Mouse (Mus musculus): ENCODE data around the gene Minos1. TPM values are rescaled to one million over a fixed set of nuclear protein-coding genes. Genes with fewer than 3 reads are reported as not detected.

Gene Minos1
- 658 and 660 TPM in 2 replicates for polyA plus RNA-seq (2015; fragmentation: Nextera tagmentation; extraction: Ambion mirVana)

DNA sequence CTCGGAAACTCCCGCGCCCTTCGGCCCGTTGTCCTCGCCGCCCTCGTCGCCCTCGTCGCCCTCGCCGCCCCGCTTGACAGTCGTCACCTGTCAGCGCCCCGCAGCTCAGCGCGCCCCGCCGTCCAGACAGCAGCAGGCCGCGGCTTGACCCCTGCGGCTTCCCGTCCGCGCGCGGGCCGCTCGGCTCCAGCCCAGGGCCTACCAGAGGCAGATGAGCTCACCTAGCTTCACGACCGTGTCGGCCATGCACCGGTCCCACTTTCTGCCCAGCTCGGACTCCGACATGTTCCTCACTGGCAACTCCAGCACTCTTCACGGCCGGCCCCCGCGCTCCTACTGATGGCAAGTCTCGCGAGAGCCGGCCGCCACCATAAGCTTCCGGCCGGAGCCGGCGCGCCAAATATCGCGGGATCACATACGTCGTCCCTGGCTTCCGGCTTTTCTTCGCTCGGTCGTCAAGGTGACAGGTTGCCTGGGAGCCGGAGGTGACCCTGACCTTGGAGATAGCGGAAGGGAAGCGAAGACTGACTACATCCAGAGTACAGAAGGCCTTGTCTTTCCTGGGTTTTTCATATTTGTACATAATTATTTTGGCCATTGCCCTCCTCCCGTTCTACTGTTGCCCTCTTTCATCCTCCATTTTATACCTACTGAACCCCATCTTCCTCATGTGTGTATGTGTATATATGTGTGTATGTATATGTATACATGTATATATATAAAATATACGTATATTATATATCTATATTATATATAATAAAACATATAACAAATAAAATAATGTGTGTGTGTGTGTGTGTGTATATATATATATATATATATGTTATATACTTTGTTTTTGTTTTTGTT is at the start of gene Minos1:
Gene Minos1, minus strand, starts transcription at position 413 of the 849 bp plus-strand sequence.
- Histone ChIP-seq H3K4me1 (ENCODE audit: control insufficient read depth, insufficient read depth, low read length) (peaks cover 18% of the 10 kb centered on the region), H3K36me3 (ENCODE audit: control insufficient read depth, insufficient read depth, low read length) (peaks cover 4% of the 10 kb centered on the region; the same call in 1 of the 2 replicates), H3K4me2 (ENCODE audit: low read depth, low read length) (peak within 1 kb of the TSS; percentile 72), H3K27me3 (replicated peaks; ENCODE audit: control insufficient read depth, insufficient read depth, low read length) (no peaks in the 10 kb centered on the region), H3K9me3 (ENCODE audit: control insufficient read depth, low read length) (peaks cover 3% of the 10 kb centered on the region), H3K9ac (ENCODE audit: low read depth, low read length) (peak within 1 kb of the TSS; percentile 98), H3K27ac (ENCODE audit: low read length) (peak within 1 kb of the TSS; percentile 94), H3K4me3 (ENCODE audit: low read length) (peak within 1 kb of the TSS; percentile 99)
- peak; percentile 98 for ATAC-seq
- under 1% methylated on average over 62 of the region's 63 CpGs for WGBS

DNA sequence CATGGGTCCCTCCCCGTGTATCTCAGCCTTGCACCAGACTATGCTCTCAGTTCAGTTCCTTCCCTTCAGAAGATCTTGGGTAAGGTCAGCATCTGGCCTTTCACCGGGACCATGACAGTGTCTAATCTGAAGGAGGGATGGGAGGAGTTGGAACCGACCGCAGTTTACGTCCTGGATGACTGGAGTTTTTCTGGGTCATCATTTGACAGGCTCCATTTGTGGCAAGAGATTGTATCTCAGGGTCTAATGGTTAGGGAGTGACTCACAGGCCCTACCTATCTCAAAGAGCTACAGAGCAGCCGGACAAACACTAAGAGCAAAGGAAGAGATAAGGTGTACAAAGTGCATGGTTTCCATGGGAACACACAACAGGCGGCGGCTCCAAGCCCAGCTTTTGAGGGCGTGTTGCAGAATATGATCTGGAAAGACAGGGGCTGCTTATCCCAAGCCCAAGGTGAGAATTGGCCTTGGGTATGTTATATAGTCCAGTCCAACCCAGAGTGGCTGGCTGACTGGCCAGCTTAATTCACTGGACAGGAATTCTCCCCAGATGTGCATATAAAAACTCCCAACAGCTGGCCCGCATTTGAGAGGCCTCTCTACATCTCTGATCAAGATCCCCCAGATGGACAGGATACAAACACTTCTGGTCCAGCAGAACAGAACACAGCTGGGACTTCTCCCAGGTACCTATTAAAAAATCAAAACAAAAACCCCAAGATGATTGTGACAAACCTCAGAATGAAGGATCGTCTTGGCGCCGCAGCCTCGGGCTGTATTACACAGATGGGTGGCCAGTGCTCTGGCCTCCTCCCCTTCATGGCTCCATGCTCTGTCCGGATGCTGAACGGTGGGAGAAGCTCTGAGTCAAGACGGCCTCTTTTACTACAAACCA is 49.1 kb upstream of the Minos1 start:
- Histone ChIP-seq H3K9ac (ENCODE audit: low read depth, low read length) (no peak overlapping the region), H3K27me3 (replicated peaks; ENCODE audit: control insufficient read depth, insufficient read depth, low read length) (no peaks in the 10 kb centered on the region), H3K4me1 (ENCODE audit: control insufficient read depth, insufficient read depth, low read length) (peaks cover 30% of the 10 kb centered on the region), H3K4me2 (ENCODE audit: low read depth, low read length) (no peak overlapping the region), H3K9me3 (ENCODE audit: control insufficient read depth, low read length) (0 out of 2 replicates have a peak, but pooled peaks cover 2% of the 10 kb centered on the region), H3K4me3 (ENCODE audit: low read length) (no peak overlapping the region), H3K36me3 (ENCODE audit: control insufficient read depth, insufficient read depth, low read length) (no peaks in the 10 kb centered on the region), H3K27ac (ENCODE audit: low read length) (peak overlapping the region; percentile 79)
- peak; percentile 92 for ATAC-seq
- WGBS = 42% methylated on average over 17 of the region's 17 CpGs

DNA sequence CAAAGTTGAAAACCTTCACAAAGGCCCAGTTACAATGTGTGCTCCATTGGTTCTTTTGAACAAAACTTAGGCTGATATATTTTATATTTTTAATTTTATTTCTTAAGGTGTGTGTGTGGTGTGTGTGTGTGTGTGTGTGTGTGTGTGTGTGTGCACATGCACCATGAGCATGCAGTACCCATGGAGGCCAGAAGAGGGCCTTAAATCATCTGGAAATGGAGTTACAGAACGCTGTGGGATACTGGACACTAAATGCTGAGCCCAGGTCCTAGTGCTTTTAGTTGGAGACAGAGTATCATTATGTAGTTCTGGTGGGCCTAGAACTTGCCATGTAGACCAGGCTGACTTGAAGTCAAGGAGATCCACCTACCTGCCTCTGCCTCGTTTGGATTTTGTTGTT is 48.3 kb upstream of the Minos1 start:
- peak overlapping the region; percentile 79 for H3K27ac ChIP-seq (ENCODE audit: low read length)
- no peak for ATAC-seq
- H3K9ac ChIP-seq (ENCODE audit: low read depth, low read length) = no peak overlapping the region
- peaks cover 33% of the 10 kb centered on the region for H3K4me1 ChIP-seq (ENCODE audit: control insufficient read depth, insufficient read depth, low read length)
- 0 out of 2 replicates have a peak, but pooled peaks cover 2% of the 10 kb centered on the region for H3K9me3 ChIP-seq (ENCODE audit: control insufficient read depth, low read length)
- no peaks in the 10 kb centered on the region for H3K27me3 ChIP-seq (replicated peaks; ENCODE audit: control insufficient read depth, insufficient read depth, low read length)
- H3K4me2 ChIP-seq (ENCODE audit: low read depth, low read length) = no peak overlapping the region
- no peak overlapping the region for H3K4me3 ChIP-seq (ENCODE audit: low read length)
- WGBS = 82% methylated on average over 2 of the region's 2 CpGs
- no peaks in the 10 kb centered on the region for H3K36me3 ChIP-seq (ENCODE audit: control insufficient read depth, insufficient read depth, low read length)

DNA sequence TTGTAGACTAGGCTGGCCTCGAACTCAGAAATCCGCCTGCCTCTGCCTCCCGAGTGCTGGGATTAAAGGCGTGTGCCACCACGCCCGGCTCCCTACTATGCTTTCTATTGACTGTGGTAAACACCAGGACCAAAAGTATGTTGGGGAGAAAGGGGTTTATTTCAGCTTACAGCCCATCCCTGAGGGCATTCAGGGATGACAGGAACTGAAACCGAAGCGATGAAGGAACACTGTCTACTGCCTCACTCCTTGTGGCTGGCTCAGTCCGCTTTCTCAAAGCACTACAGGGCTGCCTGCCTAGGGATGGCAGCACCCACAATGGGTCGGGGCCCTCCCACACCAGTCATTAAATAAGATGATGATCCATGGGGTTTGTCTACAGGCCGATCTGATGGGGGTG is 47.5 kb upstream of the Minos1 start:
- Histone ChIP-seq H3K36me3 (ENCODE audit: control insufficient read depth, insufficient read depth, low read length) (no peaks in the 10 kb centered on the region), H3K27me3 (replicated peaks; ENCODE audit: control insufficient read depth, insufficient read depth, low read length) (no peaks in the 10 kb centered on the region), H3K4me1 (ENCODE audit: control insufficient read depth, insufficient read depth, low read length) (peaks cover 33% of the 10 kb centered on the region), H3K9me3 (ENCODE audit: control insufficient read depth, low read length) (0 out of 2 replicates have a peak, but pooled peaks cover 2% of the 10 kb centered on the region), H3K4me3 (ENCODE audit: low read length) (no peak overlapping the region), H3K27ac (ENCODE audit: low read length) (no peak overlapping the region), H3K4me2 (ENCODE audit: low read depth, low read length) (no peak overlapping the region), H3K9ac (ENCODE audit: low read depth, low read length) (no peak overlapping the region)
- no peak for ATAC-seq
- WGBS = 95% methylated on average over 11 of the region's 11 CpGs

DNA sequence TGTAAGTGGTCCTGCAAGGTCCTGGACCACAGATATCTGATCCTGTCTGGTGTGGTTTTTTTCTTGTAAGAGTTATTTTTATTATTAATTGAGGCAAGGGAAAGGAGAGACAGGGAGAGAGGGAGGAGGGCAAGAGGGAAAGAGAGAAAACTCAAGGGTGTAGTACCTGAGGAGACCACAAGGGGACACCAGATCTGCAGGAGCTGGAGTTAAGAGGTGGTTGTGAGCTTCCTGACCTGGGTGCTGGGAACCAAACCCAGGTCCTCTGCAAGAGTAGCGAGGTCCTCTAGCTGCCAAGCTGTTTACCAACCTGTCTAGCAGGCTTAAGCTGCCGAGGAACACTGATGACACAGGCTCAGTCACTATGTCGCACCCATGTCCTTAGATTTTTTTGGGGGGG is 47.0 kb upstream of the Minos1 start:
- Histone ChIP-seq H3K27me3 (replicated peaks; ENCODE audit: control insufficient read depth, insufficient read depth, low read length) (no peaks in the 10 kb centered on the region), H3K4me1 (ENCODE audit: control insufficient read depth, insufficient read depth, low read length) (peaks cover 33% of the 10 kb centered on the region), H3K36me3 (ENCODE audit: control insufficient read depth, insufficient read depth, low read length) (no peaks in the 10 kb centered on the region), H3K9ac (ENCODE audit: low read depth, low read length) (no peak overlapping the region), H3K27ac (ENCODE audit: low read length) (no peak overlapping the region), H3K4me2 (ENCODE audit: low read depth, low read length) (no peak overlapping the region), H3K4me3 (ENCODE audit: low read length) (no peak overlapping the region), H3K9me3 (ENCODE audit: control insufficient read depth, low read length) (0 out of 2 replicates have a peak, but pooled peaks cover 2% of the 10 kb centered on the region)
- no peak for ATAC-seq
- WGBS = 96% methylated on average over 3 of the region's 3 CpGs

DNA sequence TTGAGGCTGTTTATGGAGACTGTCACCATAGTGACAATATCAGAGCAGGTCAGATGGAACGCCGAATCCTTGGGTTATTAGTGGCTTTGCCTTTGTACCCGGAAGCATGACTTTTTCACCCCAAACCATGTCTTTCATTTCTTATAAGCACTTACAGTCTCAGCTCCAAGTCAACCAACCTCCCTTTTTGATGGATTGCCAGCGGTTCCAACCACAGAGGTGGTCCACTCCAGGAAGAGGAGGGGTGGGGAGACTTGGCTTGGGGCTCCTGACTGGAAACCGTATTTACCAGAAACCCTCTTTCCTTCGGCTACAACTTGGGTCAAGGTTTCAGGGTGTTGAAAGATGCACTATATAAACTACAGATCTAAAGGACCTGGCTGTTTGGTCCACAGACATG is 45.1 kb upstream of the Minos1 start:
- Histone ChIP-seq H3K4me1 (ENCODE audit: control insufficient read depth, insufficient read depth, low read length) (peaks cover 33% of the 10 kb centered on the region), H3K36me3 (ENCODE audit: control insufficient read depth, insufficient read depth, low read length) (no peaks in the 10 kb centered on the region), H3K27me3 (replicated peaks; ENCODE audit: control insufficient read depth, insufficient read depth, low read length) (no peaks in the 10 kb centered on the region), H3K4me3 (ENCODE audit: low read length) (no peak overlapping the region), H3K9ac (ENCODE audit: low read depth, low read length) (no peak overlapping the region), H3K27ac (ENCODE audit: low read length) (peak overlapping the region; percentile 60), H3K4me2 (ENCODE audit: low read depth, low read length) (peak overlapping the region; percentile 7; the same call in 1 of the 2 replicates), H3K9me3 (ENCODE audit: control insufficient read depth, low read length) (0 out of 2 replicates have a peak, but pooled peaks cover 2% of the 10 kb centered on the region)
- 43% methylated on average over 6 of the region's 6 CpGs for WGBS
- ATAC-seq = peak; percentile 12; the same call in 1 of the 2 replicates

DNA sequence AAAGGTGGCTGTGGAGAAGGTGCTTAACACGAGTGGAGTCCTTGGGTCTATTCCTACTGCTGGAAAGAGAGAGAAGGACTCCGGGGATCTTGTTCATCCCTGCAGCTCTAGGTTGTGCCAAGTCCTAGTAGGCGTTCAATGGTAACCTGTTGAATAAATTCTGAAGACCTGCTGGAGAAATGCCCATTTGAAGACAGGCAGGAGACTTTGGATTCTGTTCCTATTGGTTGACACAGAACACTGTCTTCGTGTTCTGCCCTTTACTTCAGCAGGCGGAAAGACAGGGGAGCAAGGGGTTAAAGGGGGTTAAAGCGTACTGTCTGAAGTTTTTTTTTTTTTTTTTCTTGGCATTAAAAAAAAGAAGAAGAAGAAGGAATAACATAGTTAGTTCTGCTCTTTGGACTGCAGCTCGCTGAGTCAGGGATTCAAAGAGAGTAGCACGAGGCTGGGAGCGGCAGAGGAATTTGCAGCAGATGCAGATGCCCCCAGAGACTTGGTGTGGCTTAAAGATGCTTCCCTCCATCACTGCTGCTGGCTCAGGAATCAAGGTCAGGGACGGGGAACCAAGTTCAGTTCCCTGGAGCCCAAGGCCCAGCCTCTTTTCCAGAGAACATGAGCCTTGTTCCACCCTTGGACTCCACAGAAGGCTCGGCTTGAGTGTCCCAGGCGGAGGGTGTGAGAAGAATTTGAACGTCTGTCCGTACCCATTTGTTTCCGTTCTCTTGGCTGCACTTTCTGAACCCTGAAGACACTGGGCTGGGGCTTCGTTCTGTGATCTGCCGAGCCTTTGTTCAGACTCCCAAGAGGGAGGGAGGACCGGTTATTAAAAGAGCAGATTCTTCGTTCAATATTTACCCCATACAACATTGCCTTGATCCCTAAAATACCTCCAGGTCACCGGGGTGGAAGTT is 44.4 kb upstream of the Minos1 start:
- WGBS = 38% methylated on average over 20 of the region's 20 CpGs
- Histone ChIP-seq H3K36me3 (ENCODE audit: control insufficient read depth, insufficient read depth, low read length) (no peaks in the 10 kb centered on the region), H3K27me3 (replicated peaks; ENCODE audit: control insufficient read depth, insufficient read depth, low read length) (no peaks in the 10 kb centered on the region), H3K9ac (ENCODE audit: low read depth, low read length) (no peak overlapping the region), H3K4me3 (ENCODE audit: low read length) (no peak overlapping the region), H3K4me2 (ENCODE audit: low read depth, low read length) (peak overlapping the region; percentile 7), H3K27ac (ENCODE audit: low read length) (peak overlapping the region; percentile 60), H3K9me3 (ENCODE audit: control insufficient read depth, low read length) (0 out of 2 replicates have a peak, but pooled peaks cover 2% of the 10 kb centered on the region), H3K4me1 (ENCODE audit: control insufficient read depth, insufficient read depth, low read length) (peaks cover 26% of the 10 kb centered on the region)
- ATAC-seq = peak; percentile 26

DNA sequence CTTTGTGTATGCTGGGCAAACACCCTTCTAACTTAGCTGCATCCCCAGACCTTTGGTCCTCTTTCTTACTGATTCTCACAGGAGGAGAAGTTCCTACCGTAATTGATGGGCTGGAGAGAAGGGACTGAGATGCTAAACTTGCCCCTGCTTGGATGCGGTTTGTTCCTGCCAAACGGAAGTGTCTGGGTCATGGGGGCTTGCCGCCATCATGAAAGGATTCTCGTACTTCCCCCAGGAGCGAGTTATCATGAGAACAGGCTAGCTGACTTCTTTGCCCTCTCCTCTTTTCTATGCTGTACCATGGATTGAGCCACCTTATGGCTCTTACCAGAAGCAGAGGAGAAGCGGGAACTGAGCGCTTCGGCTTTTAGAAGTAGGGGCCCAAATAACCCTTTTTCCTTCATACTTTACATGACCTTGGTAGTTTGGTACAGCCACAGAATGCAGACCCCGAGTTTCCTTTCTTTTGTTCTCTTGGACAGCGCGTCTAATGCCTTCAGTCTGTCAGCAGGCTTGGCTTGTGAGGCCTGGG is 38.9 kb upstream of the Minos1 start:
- peaks cover 2% of the 10 kb centered on the region; the same call in 1 of the 2 replicates for H3K4me1 ChIP-seq (ENCODE audit: control insufficient read depth, insufficient read depth, low read length)
- H3K9ac ChIP-seq (ENCODE audit: low read depth, low read length) = no peak overlapping the region
- no peak overlapping the region for H3K4me3 ChIP-seq (ENCODE audit: low read length)
- 80% methylated on average over 12 of the region's 12 CpGs for WGBS
- no peaks in the 10 kb centered on the region for H3K9me3 ChIP-seq (ENCODE audit: control insufficient read depth, low read length)
- H3K27me3 ChIP-seq (replicated peaks; ENCODE audit: control insufficient read depth, insufficient read depth, low read length) = no peaks in the 10 kb centered on the region
- no peak overlapping the region for H3K27ac ChIP-seq (ENCODE audit: low read length)
- H3K4me2 ChIP-seq (ENCODE audit: low read depth, low read length) = no peak overlapping the region
- H3K36me3 ChIP-seq (ENCODE audit: control insufficient read depth, insufficient read depth, low read length) = no peaks in the 10 kb centered on the region
- no peak for ATAC-seq

Measured in intestine, embryonic 16.5 days (tissue).